Mouse (Mus musculus) C2C12 (cell line): ENCODE measurements at regions not wholly inside any gene's neighbourhood (a gene's known extent, or its start where the extent isn't known, plus 50 kb on each side); places are given as distances from the start of the nearest gene placed in this dataset.

ENCODE experiments used
- H3K27me3 ChIP-seq: one replicate; pipeline ENCODE4 v1.6.1; 2011; ENCODE audit not compliant: control insufficient read depth, insufficient read depth, insufficient read length
- H3K36me3 ChIP-seq: one replicate; pipeline ENCODE4 v1.6.1; 2011; ENCODE audit not compliant: control insufficient read depth, insufficient read depth
- H3K4me3 ChIP-seq: one replicate; pipeline ENCODE4 v1.5.1; 2011; ENCODE audit warnings: mild to moderate bottlenecking, control low read depth; ENCODE audit not compliant: poor library complexity, insufficient read depth, severe bottlenecking
- H3K79me2 ChIP-seq: one replicate; pipeline ENCODE4 v1.6.1; 2011; ENCODE audit not compliant: control insufficient read depth, insufficient read depth
- H3K79me3 ChIP-seq: one replicate; pipeline ENCODE4 v1.6.1; 2011; ENCODE audit warnings: low read depth, control low read depth
- H3ac ChIP-seq: one replicate; pipeline ENCODE3; 2011; ENCODE audit warnings: low read depth; ENCODE audit not compliant: control insufficient read depth, insufficient read length
- CEBPB ChIP-seq: IDR thresholded peaks from one replicate; pipeline ENCODE4 v1.6.1; 2011; ENCODE audit warnings: low read depth, mild to moderate bottlenecking, control low read depth, moderate library complexity
- CTCF ChIP-seq: IDR thresholded peaks from one replicate; pipeline ENCODE4 v1.5.1; 2011; ENCODE audit not compliant: control insufficient read depth, insufficient read depth, insufficient read length
- FOSL1 ChIP-seq: IDR thresholded peaks from one replicate; pipeline ENCODE4 v1.8.0; 2011; ENCODE audit warnings: mild to moderate bottlenecking, low read length; ENCODE audit not compliant: poor library complexity, insufficient read depth, severe bottlenecking
- MAX ChIP-seq: IDR thresholded peaks from one replicate; pipeline ENCODE4 v1.6.1; 2011; ENCODE audit warnings: mild to moderate bottlenecking, control low read depth
- MYOD1 ChIP-seq: IDR thresholded peaks from one replicate; pipeline ENCODE4 v1.6.1; 2011; ENCODE audit warnings: low read depth; ENCODE audit not compliant: control insufficient read depth, insufficient read length
- MYOG ChIP-seq: IDR thresholded peaks from one replicate; pipeline ENCODE4 v1.6.1; 2011; ENCODE audit not compliant: control insufficient read depth, insufficient read length; ENCODE audit errors: extremely low read depth
- USF1 ChIP-seq: IDR thresholded peaks from one replicate; pipeline ENCODE4 v1.6.1; 2011; ENCODE audit warnings: low read depth, mild to moderate bottlenecking, control low read depth, moderate library complexity

DNA sequence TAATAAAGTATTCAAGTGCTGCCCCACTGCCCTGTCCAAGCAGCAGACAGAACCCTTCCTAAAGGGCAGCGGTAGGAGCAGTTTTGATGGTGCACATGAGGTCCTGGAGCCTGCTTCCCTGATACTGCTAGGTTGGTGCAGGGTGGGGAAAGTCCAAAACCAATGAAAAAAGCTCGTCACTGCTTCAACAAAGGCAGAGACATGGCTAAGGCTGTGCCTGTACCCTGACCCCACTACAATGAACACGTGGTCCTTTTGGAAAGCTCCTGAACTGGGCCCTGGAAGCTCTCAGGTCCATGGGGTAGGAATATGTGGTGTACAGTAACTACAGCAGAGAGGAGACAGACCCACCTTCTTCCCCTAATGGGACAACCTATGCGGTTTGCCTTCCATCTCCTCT, 104.1 kb upstream of the Tpm1 start:
- Histone ChIP-seq H3ac (no peak overlapping the region), H3K79me2 (no peaks in the 10 kb centered on the region), H3K27me3 (no peaks in the 10 kb centered on the region), H3K79me3 (no peaks in the 10 kb centered on the region), H3K36me3 (no peaks in the 10 kb centered on the region), H3K4me3 (no peak overlapping the region)
- TF ChIP-seq FOSL1 (no peak), MAX (no peak), MYOG (no peak), CTCF (no peak), MYOD1 (no peak), USF1 (no peak), CEBPB (no peak)

DNA sequence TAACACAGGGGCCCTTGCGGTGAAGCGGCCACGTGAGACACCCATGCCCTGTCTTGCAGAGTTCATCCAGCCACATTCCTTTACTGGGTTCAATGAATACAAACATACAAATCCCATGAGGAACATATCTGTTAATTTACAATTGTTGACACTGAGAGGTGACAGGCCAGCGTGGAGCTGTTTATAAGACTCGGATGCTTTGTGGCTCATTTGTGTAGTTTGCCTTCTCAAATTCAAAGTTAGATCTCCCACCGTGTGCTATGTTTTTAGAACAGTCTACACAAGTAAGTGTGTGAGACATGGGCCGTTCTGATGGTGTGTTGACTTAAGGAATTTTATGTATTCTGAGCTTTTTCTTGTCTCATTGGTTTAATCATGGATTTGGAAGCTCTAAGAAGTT, 98.5 kb upstream of the Tpm1 start:
- H3K4me3 ChIP-seq, result no peak overlapping the region
- no peak for TF ChIP-seq MYOG
- no peak for TF ChIP-seq FOSL1
- no peak for TF ChIP-seq CEBPB
- no peak for TF ChIP-seq MYOD1
- no peak for TF ChIP-seq MAX
- no peak for TF ChIP-seq CTCF
- no peak for TF ChIP-seq USF1
- no peaks in the 10 kb centered on the region for H3K79me3 ChIP-seq
- H3K36me3 ChIP-seq, result no peaks in the 10 kb centered on the region
- no peak overlapping the region for H3ac ChIP-seq
- no peaks in the 10 kb centered on the region for H3K27me3 ChIP-seq
- H3K79me2 ChIP-seq, result no peaks in the 10 kb centered on the region

DNA sequence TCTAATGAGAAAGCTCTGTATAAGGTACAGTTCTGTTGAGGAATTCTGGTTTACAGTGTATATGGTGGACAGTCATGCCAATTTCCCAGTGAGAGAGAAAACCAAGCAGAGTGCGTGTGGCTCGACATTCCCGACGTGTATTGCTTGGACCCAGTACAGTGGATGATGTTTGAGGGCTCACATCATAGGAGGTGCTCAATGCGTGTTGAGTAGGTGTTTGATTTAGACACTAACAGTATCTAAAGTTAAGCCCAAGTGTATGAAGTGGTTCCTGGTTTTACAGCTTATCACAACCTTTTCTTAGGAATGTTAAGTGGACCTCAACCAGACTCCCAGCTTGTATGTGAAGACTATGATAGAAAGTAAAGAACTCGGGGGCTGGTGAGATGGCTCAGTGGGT, 96.2 kb upstream of the Tpm1 start:
- TF ChIP-seq FOSL1 (no peak), MYOD1 (no peak), MAX (no peak), USF1 (no peak)
- no peaks in the 10 kb centered on the region for H3K36me3 ChIP-seq
- no peaks in the 10 kb centered on the region for H3K79me2 ChIP-seq
- no peaks in the 10 kb centered on the region for H3K79me3 ChIP-seq
- H3K4me3 ChIP-seq, result no peak overlapping the region
- H3ac ChIP-seq, result no peak overlapping the region
- H3K27me3 ChIP-seq, result no peaks in the 10 kb centered on the region

DNA sequence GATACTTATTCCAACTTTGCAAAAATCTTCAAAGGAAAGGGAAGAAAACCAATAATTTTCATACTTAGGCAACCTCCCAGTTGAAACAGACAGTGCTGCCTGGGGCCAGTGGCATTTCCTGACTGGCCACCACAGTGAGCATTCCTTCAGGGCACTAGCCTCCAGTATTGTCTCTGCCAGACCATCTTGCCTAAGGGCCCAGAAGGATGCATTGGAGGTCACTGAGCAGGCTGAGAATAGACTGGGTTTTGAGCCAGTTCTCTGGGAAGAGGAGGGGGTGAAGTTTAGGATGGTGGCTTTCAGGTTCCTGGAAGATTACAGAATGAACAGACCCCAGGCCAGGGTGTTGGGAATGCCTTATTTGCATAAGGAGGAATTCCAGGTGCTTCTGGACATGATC, 95.3 kb upstream of the Tpm1 start:
- Histone ChIP-seq H3K79me2 (no peaks in the 10 kb centered on the region), H3K4me3 (no peak overlapping the region), H3K27me3 (no peaks in the 10 kb centered on the region), H3K36me3 (no peaks in the 10 kb centered on the region), H3K79me3 (no peaks in the 10 kb centered on the region), H3ac (no peak overlapping the region)
- TF ChIP-seq MYOG, result no peak
- no peak for TF ChIP-seq MYOD1
- no peak for TF ChIP-seq FOSL1
- no peak for TF ChIP-seq CTCF
- no peak for TF ChIP-seq CEBPB
- no peak for TF ChIP-seq MAX

GRCm38 (mm10) chr9:67140319-67140887, 91.2 kb upstream of the Tpm1 start:
- Histone ChIP-seq H3K36me3 (no peaks in the 10 kb centered on the region), H3K4me3 (no peak overlapping the region), H3K27me3 (no peaks in the 10 kb centered on the region), H3ac (no peak overlapping the region), H3K79me2 (no peaks in the 10 kb centered on the region), H3K79me3 (no peaks in the 10 kb centered on the region)
- TF ChIP-seq MYOD1 (peak; percentile 33), MAX (peak; percentile 46), MYOG (no peak), FOSL1 (no peak), CTCF (no peak), CEBPB (no peak), USF1 (no peak)

- no peaks in the 10 kb centered on the region for H3K79me2 ChIP-seq
- no peak overlapping the region for H3ac ChIP-seq
- H3K79me3 ChIP-seq, result no peaks in the 10 kb centered on the region
- no peaks in the 10 kb centered on the region for H3K36me3 ChIP-seq
- no peak for TF ChIP-seq CTCF
- no peak for TF ChIP-seq CEBPB
- TF ChIP-seq MAX, result no peak
- TF ChIP-seq MYOD1, result peak; percentile 6
- TF ChIP-seq MYOG, result no peak
- peak; percentile 41 for TF ChIP-seq FOSL1
- TF ChIP-seq USF1, result no peak
- no peaks in the 10 kb centered on the region for H3K27me3 ChIP-seq
- no peak overlapping the region for H3K4me3 ChIP-seq
These were observed 88.5 kb upstream of the Tpm1 start for GRCm38 (mm10) chr9:67137681-67138080.
